Mouse (Mus musculus): Measurements from ENCODE around the gene Fgfr2. TPM values are rescaled to one million over a fixed set of nuclear protein-coding genes. Genes with fewer than 3 reads are reported as not detected.

Gene Fgfr2
- polyA plus RNA-seq, 1 experiment from 2014 or later, result 24.1 TPM

DNA sequence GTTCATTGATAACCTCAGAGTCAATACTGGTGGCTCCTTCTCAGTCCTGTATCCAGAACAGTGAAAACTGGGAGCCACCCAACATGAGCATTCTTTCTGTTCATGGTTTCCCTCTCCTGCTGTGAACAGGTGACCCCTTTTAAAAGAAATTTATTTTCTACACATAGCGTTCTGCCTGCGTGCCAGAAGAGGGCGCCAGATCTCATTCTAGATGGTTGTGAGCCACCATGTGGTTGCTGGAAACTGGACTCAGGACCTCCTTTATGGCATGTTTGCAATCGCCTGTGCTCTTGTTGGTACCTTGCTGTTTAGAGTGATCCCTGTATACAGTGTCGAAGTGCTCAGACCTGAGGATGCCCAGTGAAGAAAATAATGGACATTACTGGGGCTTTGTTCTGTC is 2458.5 kb downstream of the Fgfr2 start:
- Histone ChIP-seq H3K27me3 (replicated peaks; ENCODE audit: control insufficient read depth, insufficient read depth, low read length) (no peaks in the 10 kb centered on the region), H3K9ac (ENCODE audit: low read depth, low read length) (no peak overlapping the region), H3K4me2 (ENCODE audit: low read length) (no peak overlapping the region), H3K27ac (ENCODE audit: low read depth, low read length) (no peak overlapping the region), H3K9me3 (ENCODE audit: control insufficient read depth, low read length) (no peaks in the 10 kb centered on the region), H3K4me1 (ENCODE audit: control insufficient read depth, insufficient read depth, low read depth, low read length) (peaks cover 9% of the 10 kb centered on the region), H3K4me3 (ENCODE audit: low read length) (no peak overlapping the region), H3K36me3 (ENCODE audit: control insufficient read depth, insufficient read depth, low read length) (no peaks in the 10 kb centered on the region)
- no peak for ATAC-seq
- 83% methylated on average over 5 of the region's 5 CpGs for WGBS

DNA sequence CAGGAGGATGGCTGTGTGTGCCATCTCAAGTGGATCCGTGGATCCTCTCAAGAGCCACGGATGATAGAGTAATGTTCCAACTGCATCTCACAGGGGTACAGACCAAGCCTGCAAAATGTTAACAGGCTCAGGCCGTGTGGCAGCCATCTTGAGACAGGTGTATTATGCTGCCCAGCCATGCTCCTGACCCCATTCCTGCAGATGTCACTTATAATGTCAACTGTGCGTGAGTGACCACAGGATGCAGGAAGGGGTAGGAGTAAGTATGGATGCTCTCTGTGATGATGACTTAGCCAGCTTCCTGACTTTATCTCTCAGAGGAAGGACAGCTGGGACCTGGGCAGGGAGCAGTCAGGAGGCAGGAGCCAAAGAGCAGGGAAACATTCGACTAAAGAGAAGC is 2459.1 kb downstream of the Fgfr2 start:
- no peak for ATAC-seq
- H3K4me2 ChIP-seq (ENCODE audit: low read length), result no peak overlapping the region
- no peaks in the 10 kb centered on the region for H3K36me3 ChIP-seq (ENCODE audit: control insufficient read depth, insufficient read depth, low read length)
- no peak overlapping the region for H3K9ac ChIP-seq (ENCODE audit: low read depth, low read length)
- peaks cover 3% of the 10 kb centered on the region for H3K4me1 ChIP-seq (ENCODE audit: control insufficient read depth, insufficient read depth, low read depth, low read length)
- H3K4me3 ChIP-seq (ENCODE audit: low read length), result no peak overlapping the region
- H3K9me3 ChIP-seq (ENCODE audit: control insufficient read depth, low read length), result no peaks in the 10 kb centered on the region
- 96% methylated on average over 5 of the region's 5 CpGs for WGBS
- H3K27me3 ChIP-seq (replicated peaks; ENCODE audit: control insufficient read depth, insufficient read depth, low read length), result no peaks in the 10 kb centered on the region
- H3K27ac ChIP-seq (ENCODE audit: low read depth, low read length), result no peak overlapping the region

DNA sequence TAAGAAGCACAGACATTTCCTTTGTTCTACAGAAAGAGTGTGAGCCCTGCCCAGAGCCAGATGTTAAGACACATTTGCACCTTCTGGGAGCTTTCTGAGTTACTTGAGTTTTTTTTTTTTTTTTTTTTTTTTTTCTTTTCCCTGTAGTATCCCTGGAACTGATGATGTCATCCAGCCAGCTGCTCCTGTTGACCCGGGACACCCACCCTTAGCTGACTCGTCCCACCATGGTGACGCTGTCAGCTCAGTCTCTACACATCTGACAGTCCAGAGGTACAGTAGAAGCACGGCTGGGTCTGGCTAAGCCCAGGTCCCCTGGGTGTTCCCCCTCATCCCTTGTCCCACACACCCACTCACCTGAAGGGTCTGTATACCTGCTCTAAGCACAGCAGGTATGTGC is 2460.3 kb downstream of the Fgfr2 start:
- Histone ChIP-seq H3K36me3 (ENCODE audit: control insufficient read depth, insufficient read depth, low read length) (no peaks in the 10 kb centered on the region), H3K9ac (ENCODE audit: low read depth, low read length) (no peak overlapping the region), H3K4me3 (ENCODE audit: low read length) (no peak overlapping the region), H3K4me1 (ENCODE audit: control insufficient read depth, insufficient read depth, low read depth, low read length) (no peaks in the 10 kb centered on the region), H3K4me2 (ENCODE audit: low read length) (no peak overlapping the region), H3K27me3 (replicated peaks; ENCODE audit: control insufficient read depth, insufficient read depth, low read length) (no peaks in the 10 kb centered on the region), H3K9me3 (ENCODE audit: control insufficient read depth, low read length) (no peaks in the 10 kb centered on the region), H3K27ac (ENCODE audit: low read depth, low read length) (no peak overlapping the region)
- no peak for ATAC-seq
- 64% methylated on average over 4 of the region's 4 CpGs for WGBS

DNA sequence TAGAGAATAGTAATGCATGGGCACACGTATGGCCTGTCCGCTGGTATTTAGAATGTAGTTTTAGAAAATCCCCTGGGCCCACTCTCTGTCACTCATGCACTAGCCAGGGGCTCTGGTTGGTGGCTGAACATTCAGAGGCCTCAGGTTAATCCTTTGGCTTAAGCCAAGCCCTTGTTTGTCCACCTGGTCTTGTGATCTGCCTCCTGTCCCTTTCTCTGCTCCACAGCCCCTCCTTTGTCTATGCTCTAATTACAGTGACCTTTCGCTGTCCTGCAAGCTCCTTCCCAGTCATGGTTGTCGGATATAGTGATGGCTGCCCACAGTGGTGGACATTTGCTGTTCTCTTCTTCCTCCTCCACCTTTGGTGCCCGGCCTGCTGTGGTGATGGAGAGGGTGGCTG is 2460.9 kb downstream of the Fgfr2 start:
- H3K9me3 ChIP-seq (ENCODE audit: control insufficient read depth, low read length), result no peaks in the 10 kb centered on the region
- no peaks in the 10 kb centered on the region for H3K36me3 ChIP-seq (ENCODE audit: control insufficient read depth, insufficient read depth, low read length)
- H3K4me1 ChIP-seq (ENCODE audit: control insufficient read depth, insufficient read depth, low read depth, low read length), result no peaks in the 10 kb centered on the region
- no peak for ATAC-seq
- H3K4me3 ChIP-seq (ENCODE audit: low read length), result no peak overlapping the region
- H3K9ac ChIP-seq (ENCODE audit: low read depth, low read length), result no peak overlapping the region
- WGBS, result 55% methylated on average over 5 of the region's 5 CpGs
- no peaks in the 10 kb centered on the region for H3K27me3 ChIP-seq (replicated peaks; ENCODE audit: control insufficient read depth, insufficient read depth, low read length)
- H3K27ac ChIP-seq (ENCODE audit: low read depth, low read length), result no peak overlapping the region
- no peak overlapping the region for H3K4me2 ChIP-seq (ENCODE audit: low read length)

DNA sequence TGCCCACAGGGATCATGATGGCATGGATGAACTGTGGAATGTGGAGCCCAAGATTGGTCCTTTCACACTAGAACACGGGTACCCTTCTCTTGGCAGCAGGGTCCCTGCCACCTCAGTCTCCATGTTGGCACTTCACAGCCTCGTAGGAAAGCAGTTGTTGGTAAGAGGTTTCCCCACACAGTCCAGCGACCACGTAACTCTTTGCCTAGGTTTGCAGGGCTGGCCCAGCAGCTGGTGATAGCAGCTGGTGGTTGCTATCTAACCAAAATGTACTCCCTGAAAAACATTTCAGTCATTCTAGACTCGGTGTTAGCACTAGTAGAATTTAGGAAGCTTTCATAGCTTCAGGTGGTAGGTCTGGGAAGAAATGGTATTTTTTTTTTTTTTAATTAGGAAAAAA is 2464.0 kb downstream of the Fgfr2 start:
- H3K4me1 ChIP-seq (ENCODE audit: control insufficient read depth, insufficient read depth, low read depth, low read length), result no peaks in the 10 kb centered on the region
- H3K4me3 ChIP-seq (ENCODE audit: low read length), result no peak overlapping the region
- H3K36me3 ChIP-seq (ENCODE audit: control insufficient read depth, insufficient read depth, low read length), result no peaks in the 10 kb centered on the region
- no peaks in the 10 kb centered on the region for H3K9me3 ChIP-seq (ENCODE audit: control insufficient read depth, low read length)
- H3K27ac ChIP-seq (ENCODE audit: low read depth, low read length), result no peak overlapping the region
- no peak overlapping the region for H3K4me2 ChIP-seq (ENCODE audit: low read length)
- WGBS, result 92% methylated on average over 5 of the region's 5 CpGs
- no peak overlapping the region for H3K9ac ChIP-seq (ENCODE audit: low read depth, low read length)
- no peak for ATAC-seq
- no peaks in the 10 kb centered on the region for H3K27me3 ChIP-seq (replicated peaks; ENCODE audit: control insufficient read depth, insufficient read depth, low read length)

DNA sequence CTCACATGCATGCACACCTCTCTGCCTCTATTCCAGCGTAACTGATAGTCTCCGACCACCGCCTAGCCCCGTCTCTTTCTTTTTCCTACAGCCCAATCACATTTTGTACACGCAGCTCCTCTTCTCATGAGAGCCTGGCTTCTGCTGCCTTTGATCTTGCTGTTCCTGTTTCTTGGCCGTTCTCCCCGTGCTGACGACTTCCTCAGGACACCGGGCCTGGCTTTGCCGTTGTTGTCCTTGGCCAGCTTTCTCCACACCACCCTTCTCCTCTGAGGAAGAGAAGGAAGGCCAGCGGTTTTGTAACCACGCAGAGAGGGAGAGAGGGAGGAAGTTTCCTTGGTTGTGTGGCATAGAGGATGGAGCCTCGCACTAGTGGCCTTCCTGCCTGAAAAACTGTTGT is 2465.4 kb downstream of the Fgfr2 start:
- Histone ChIP-seq H3K4me1 (ENCODE audit: control insufficient read depth, insufficient read depth, low read depth, low read length) (no peaks in the 10 kb centered on the region), H3K4me3 (ENCODE audit: low read length) (no peak overlapping the region), H3K9ac (ENCODE audit: low read depth, low read length) (no peak overlapping the region), H3K4me2 (ENCODE audit: low read length) (no peak overlapping the region), H3K27me3 (replicated peaks; ENCODE audit: control insufficient read depth, insufficient read depth, low read length) (no peaks in the 10 kb centered on the region), H3K9me3 (ENCODE audit: control insufficient read depth, low read length) (no peaks in the 10 kb centered on the region), H3K27ac (ENCODE audit: low read depth, low read length) (no peak overlapping the region), H3K36me3 (ENCODE audit: control insufficient read depth, insufficient read depth, low read length) (no peaks in the 10 kb centered on the region)
- WGBS, result 86% methylated on average over 13 of the region's 13 CpGs
- ATAC-seq, result no peak

DNA sequence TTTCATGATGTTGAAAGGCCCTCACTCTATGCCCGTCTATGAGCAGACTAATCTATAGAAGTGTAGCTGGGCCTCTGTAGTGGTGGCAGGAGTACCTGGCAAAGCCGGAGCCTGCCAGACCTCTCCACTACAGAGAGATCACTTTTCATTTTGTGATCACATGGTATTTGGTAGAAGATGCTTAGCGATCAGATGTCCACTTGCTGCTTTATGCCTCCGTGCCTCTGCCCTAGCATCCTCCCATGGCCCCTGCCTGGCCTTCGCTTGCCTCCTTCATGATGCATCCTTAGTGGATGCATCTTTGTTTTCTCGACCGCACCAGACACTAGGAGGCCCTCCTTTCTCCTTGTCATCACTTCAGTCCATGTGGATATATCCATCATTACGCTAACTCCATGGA is 2466.2 kb downstream of the Fgfr2 start:
- Histone ChIP-seq H3K27me3 (replicated peaks; ENCODE audit: control insufficient read depth, insufficient read depth, low read length) (no peaks in the 10 kb centered on the region), H3K4me1 (ENCODE audit: control insufficient read depth, insufficient read depth, low read depth, low read length) (no peaks in the 10 kb centered on the region), H3K9me3 (ENCODE audit: control insufficient read depth, low read length) (no peaks in the 10 kb centered on the region), H3K4me3 (ENCODE audit: low read length) (no peak overlapping the region), H3K27ac (ENCODE audit: low read depth, low read length) (no peak overlapping the region), H3K9ac (ENCODE audit: low read depth, low read length) (no peak overlapping the region), H3K4me2 (ENCODE audit: low read length) (no peak overlapping the region), H3K36me3 (ENCODE audit: control insufficient read depth, insufficient read depth, low read length) (no peaks in the 10 kb centered on the region)
- ATAC-seq, result no peak
- 95% methylated on average over 8 of the region's 8 CpGs for WGBS

DNA sequence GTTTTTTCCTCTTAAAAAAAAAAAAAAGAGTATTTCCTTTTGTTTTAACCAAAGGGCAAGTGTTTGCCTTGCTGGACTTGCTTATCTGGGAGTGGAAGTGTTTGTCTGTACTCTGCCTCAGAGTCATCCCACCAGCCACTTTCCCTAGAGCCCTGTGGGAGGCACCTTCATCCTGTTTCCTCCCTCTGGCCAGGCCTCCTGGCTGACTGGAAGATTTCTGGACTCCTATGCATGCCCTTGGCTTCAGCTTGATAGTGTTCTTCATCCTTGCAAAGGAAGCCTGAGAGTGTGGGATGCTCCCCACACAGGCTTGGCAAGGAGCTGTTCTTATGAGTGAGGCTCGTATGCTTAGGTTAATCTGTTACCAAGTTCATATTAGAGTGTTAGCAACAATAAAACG is 2468.6 kb downstream of the Fgfr2 start:
- H3K36me3 ChIP-seq (ENCODE audit: control insufficient read depth, insufficient read depth, low read length), result no peaks in the 10 kb centered on the region
- 77% methylated on average over 2 of the region's 2 CpGs for WGBS
- no peak overlapping the region; the same call in 1 of the 2 replicates for H3K9ac ChIP-seq (ENCODE audit: low read depth, low read length)
- H3K27ac ChIP-seq (ENCODE audit: low read depth, low read length), result no peak overlapping the region
- no peaks in the 10 kb centered on the region for H3K4me1 ChIP-seq (ENCODE audit: control insufficient read depth, insufficient read depth, low read depth, low read length)
- H3K4me2 ChIP-seq (ENCODE audit: low read length), result no peak overlapping the region
- ATAC-seq, result no peak
- no peak overlapping the region for H3K4me3 ChIP-seq (ENCODE audit: low read length)
- H3K27me3 ChIP-seq (replicated peaks; ENCODE audit: control insufficient read depth, insufficient read depth, low read length), result no peaks in the 10 kb centered on the region
- H3K9me3 ChIP-seq (ENCODE audit: control insufficient read depth, low read length), result no peaks in the 10 kb centered on the region

DNA sequence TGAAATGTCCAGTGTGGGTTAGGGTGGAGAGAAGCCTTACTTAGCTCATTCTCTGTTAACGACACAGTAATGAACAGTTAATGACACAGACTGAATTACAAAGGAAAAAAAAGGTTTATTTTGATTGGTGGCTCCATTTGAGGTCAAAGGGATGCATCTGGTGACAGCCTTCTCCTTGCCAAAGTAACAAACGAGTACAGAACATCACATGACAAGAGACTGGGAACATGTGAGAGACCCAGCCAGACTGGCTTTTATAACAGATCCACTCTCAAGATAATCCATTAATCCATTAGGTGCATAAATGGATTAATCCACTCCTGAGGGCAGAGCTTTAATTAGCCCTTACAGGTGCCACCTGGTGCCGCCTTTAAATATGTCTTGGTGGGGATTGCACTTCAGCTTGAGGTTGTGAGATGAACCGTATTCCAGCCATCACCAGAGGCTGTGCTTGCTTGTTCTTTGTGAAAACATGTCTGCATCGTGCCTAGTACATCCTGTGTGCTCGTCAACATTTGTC is 2470.1 kb downstream of the Fgfr2 start:
- Histone ChIP-seq H3K4me3 (ENCODE audit: low read length) (no peak overlapping the region), H3K9ac (ENCODE audit: low read depth, low read length) (no peak overlapping the region), H3K9me3 (ENCODE audit: control insufficient read depth, low read length) (no peaks in the 10 kb centered on the region), H3K27me3 (replicated peaks; ENCODE audit: control insufficient read depth, insufficient read depth, low read length) (no peaks in the 10 kb centered on the region), H3K4me1 (ENCODE audit: control insufficient read depth, insufficient read depth, low read depth, low read length) (no peaks in the 10 kb centered on the region), H3K36me3 (ENCODE audit: control insufficient read depth, insufficient read depth, low read length) (no peaks in the 10 kb centered on the region), H3K27ac (ENCODE audit: low read depth, low read length) (no peak overlapping the region), H3K4me2 (ENCODE audit: low read length) (no peak overlapping the region)
- ATAC-seq, result no peak
- WGBS, result 55% methylated on average over 6 of the region's 6 CpGs

DNA sequence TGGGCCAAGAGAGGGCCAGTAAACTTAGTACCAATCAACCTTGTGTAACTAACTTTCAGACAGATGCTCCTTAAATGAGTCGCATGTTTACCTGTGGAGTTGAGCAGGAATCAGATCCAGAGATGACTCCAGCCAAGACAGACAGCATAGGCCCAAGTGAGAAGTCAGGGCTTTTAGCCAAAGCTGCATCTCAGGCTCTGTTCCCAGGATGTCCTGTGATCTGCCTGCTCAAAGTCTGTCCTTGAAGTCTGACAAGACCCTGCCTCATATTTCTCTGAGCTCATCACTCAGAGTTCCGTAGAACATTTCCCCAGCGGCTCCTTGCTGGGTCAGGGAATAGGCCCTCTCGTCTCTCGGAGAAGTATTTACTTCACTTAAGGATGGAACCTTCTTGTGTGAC is 2472.5 kb downstream of the Fgfr2 start:
- Histone ChIP-seq H3K4me1 (ENCODE audit: control insufficient read depth, insufficient read depth, low read depth, low read length) (peaks cover 14% of the 10 kb centered on the region), H3K27me3 (replicated peaks; ENCODE audit: control insufficient read depth, insufficient read depth, low read length) (peaks cover 3% of the 10 kb centered on the region; the same call in 1 of the 2 replicates)
- whole genome bisulfite sequencing, result 92% methylated on average over 5 of the region's 5 CpGs

More for the DNA sequence above, 2472.5 kb downstream of the Fgfr2 start:
- Histone ChIP-seq H3K4me3 (ENCODE audit: low read length) (no peak overlapping the region), H3K9me3 (ENCODE audit: control insufficient read depth, low read length) (no peaks in the 10 kb centered on the region), H3K9ac (ENCODE audit: low read depth, low read length) (no peak overlapping the region), H3K4me2 (ENCODE audit: low read length) (no peak overlapping the region), H3K36me3 (ENCODE audit: control insufficient read depth, insufficient read depth, low read length) (no peaks in the 10 kb centered on the region), H3K27ac (ENCODE audit: low read depth, low read length) (no peak overlapping the region)
- no peak for ATAC-seq
